Mouse (Mus musculus) stomach, postnatal 0 days (tissue): Measurements from ENCODE around the gene C8g. TPM values are rescaled to one million over a fixed set of nuclear protein-coding genes. Genes with fewer than 3 reads are reported as not detected.

ENCODE experiments used
- ATAC-seq: fragments of 200-750 bp; cut with Nextera tagmentation; 2 replicates; pipeline ENCODE4 v1.8.0; 2017; ENCODE audit not compliant: low FRiP score, low TSS enrichment
- DNase-seq: peaks from one replicate; pipeline ENCODE4 v3.0.0-alpha.2; 2016; ENCODE audit warnings: low spot score
- H3K27ac ChIP-seq: fragments of 300-500 bp; sonication (generic); replicated peaks from 2 replicates; pipeline ENCODE4 v1.5.1; 2014; ENCODE audit warnings: mild to moderate bottlenecking, control low read depth
- H3K27me3 ChIP-seq: fragments of 300-500 bp; sonication (generic); 2 replicates; pipeline ENCODE4 v1.6.1; 2014; ENCODE audit warnings: low read length; ENCODE audit not compliant: control insufficient read depth, insufficient read depth
- H3K36me3 ChIP-seq: fragments of 300-500 bp; sonication (generic); 2 replicates; pipeline ENCODE4 v1.6.1; 2014; ENCODE audit warnings: low read length, mixed read lengths; ENCODE audit not compliant: control insufficient read depth, insufficient read depth
- H3K4me1 ChIP-seq: fragments of 300-500 bp; sonication (generic); replicated peaks from 2 replicates; pipeline ENCODE4 v1.6.1; 2014; ENCODE audit warnings: antibody characterized with exemption; ENCODE audit not compliant: control insufficient read depth, insufficient read depth
- H3K4me2 ChIP-seq: fragments of 300-500 bp; sonication (generic); replicated peaks from 2 replicates; pipeline ENCODE4 v1.6.1; 2014; ENCODE audit warnings: low read depth, mild to moderate bottlenecking, control low read depth, moderate library complexity
- H3K4me3 ChIP-seq: fragments of 300-500 bp; sonication (generic); 2 replicates; pipeline ENCODE4 v1.5.1; 2014; ENCODE audit warnings: low read depth, low read length, control low read depth
- H3K9ac ChIP-seq: fragments of 300-500 bp; sonication (generic); 2 replicates; pipeline ENCODE4 v1.6.1; 2014; ENCODE audit warnings: mild to moderate bottlenecking, low read length, control low read depth, mixed read lengths
- H3K9me3 ChIP-seq: fragments of 300-500 bp; sonication (generic); 2 replicates; pipeline ENCODE4 v1.6.1; 2016; ENCODE audit warnings: low read length; ENCODE audit not compliant: control insufficient read depth
- CTCF ChIP-seq: IDR thresholded peaks from 2 replicates; pipeline ENCODE4 v1.5.1; 2016; ENCODE audit warnings: antibody characterized with exemption, low read depth, mild to moderate bottlenecking, moderate library complexity
- EP300 ChIP-seq: optimal IDR thresholded peaks from 2 replicates; pipeline ENCODE3; 2016; ENCODE audit warnings: antibody characterized with exemption
- WGBS: fragments of 180-500 bp; shearing (Covaris S2); extraction: QIAGEN DNeasy Blood & Tissue Kit; methylation state at CpG from one replicate; pipeline ENCODE4 v1.1.7; 2014; 5-methylcytosine and 5-hydroxymethylcytosine counted together
- polyA plus RNA-seq: library from polyadenylated mRNA; unstranded; fragments of >200 nt; fragmentation: Nextera tagmentation; extraction: Ambion mirVana; gene quantifications from 2 replicates; pipeline ENCODE4 v1.2.1, GENCODE M21; 2015

Gene C8g
- polyA plus RNA-seq, 1 experiment from 2014 or later = 2.8 TPM

GRCm38 (mm10) chr2:25505000-25505399, 3.5 kb upstream of the C8g start:
- no peak overlapping the region for H3K27ac ChIP-seq
- no peak overlapping the region for H3K4me2 ChIP-seq
- 0 out of 2 replicates have a peak, but pooled peaks cover 10% of the 10 kb centered on the region for H3K4me1 ChIP-seq
- no peak overlapping the region for H3K9ac ChIP-seq
- WGBS = 95% methylated on average over 1 of the region's 1 CpGs
- TF ChIP-seq CTCF = no peak
- no peak for TF ChIP-seq EP300
- no peak overlapping the region for H3K4me3 ChIP-seq
- ATAC-seq (no peak), DNase-seq (no peak)
- H3K27me3 ChIP-seq = no peaks in the 10 kb centered on the region
- peaks cover 7% of the 10 kb centered on the region; the same call in 1 of the 2 replicates for H3K36me3 ChIP-seq
- no peaks in the 10 kb centered on the region for H3K9me3 ChIP-seq

GRCm38 (mm10) chr2:25504538-25504937, 3.0 kb upstream of the C8g start:
- Histone ChIP-seq H3K9me3 (no peaks in the 10 kb centered on the region), H3K36me3 (peaks cover 7% of the 10 kb centered on the region; the same call in 1 of the 2 replicates), H3K4me3 (no peak overlapping the region), H3K27me3 (no peaks in the 10 kb centered on the region), H3K4me2 (no peak overlapping the region), H3K4me1 (0 out of 2 replicates have a peak, but pooled peaks cover 10% of the 10 kb centered on the region), H3K9ac (no peak overlapping the region), H3K27ac (no peak overlapping the region)
- 80% methylated on average over 19 of the region's 19 CpGs for WGBS
- no peak for DNase-seq
- TF ChIP-seq CTCF (no peak), EP300 (no peak)
- no peak for ATAC-seq

GRCm38 (mm10) chr2:25502726-25503125, 1.2 kb upstream of the C8g start:
- no peaks in the 10 kb centered on the region for H3K9me3 ChIP-seq
- peaks cover 7% of the 10 kb centered on the region; the same call in 1 of the 2 replicates for H3K36me3 ChIP-seq
- ATAC-seq (peak; percentile 68), DNase-seq (peak; percentile 60)
- 61% methylated on average over 3 of the region's 3 CpGs for WGBS
- no peak overlapping the region for H3K4me2 ChIP-seq
- H3K4me1 ChIP-seq = 0 out of 2 replicates have a peak, but pooled peaks cover 10% of the 10 kb centered on the region
- H3K27me3 ChIP-seq = no peaks in the 10 kb centered on the region
- TF ChIP-seq EP300 (peak; percentile 41), CTCF (no peak)
- no peak overlapping the region for H3K4me3 ChIP-seq
- H3K27ac ChIP-seq = peak overlapping the region; percentile 86
- H3K9ac ChIP-seq = no peak overlapping the region; the same call in 1 of the 2 replicates

- Histone ChIP-seq H3K4me3 (peak within 1 kb of the TSS; percentile 84), H3K4me1 (0 out of 2 replicates have a peak, but pooled peaks cover 10% of the 10 kb centered on the region), H3K36me3 (peaks cover 7% of the 10 kb centered on the region; the same call in 1 of the 2 replicates), H3K27me3 (no peaks in the 10 kb centered on the region), H3K4me2 (peak within 1 kb of the TSS; percentile 89), H3K27ac (peak within 1 kb of the TSS; percentile 86), H3K9ac (peak within 1 kb of the TSS; percentile 97), H3K9me3 (no peaks in the 10 kb centered on the region)
- DNase-seq (peak; percentile 97), ATAC-seq (peak; percentile 84)
- TF ChIP-seq CTCF = no peak
- no peak for TF ChIP-seq EP300
- 0% methylated on average over 41 of the region's 44 CpGs for WGBS
Measured at GRCm38 (mm10) chr2:25500576-25501405, 728 bp downstream of the C8g start, which contains the start of gene Fbxw5. Fbxw5 (plus strand) TSS chr2:25500750.

- TF ChIP-seq EP300 (no peak), CTCF (no peak)
- H3K9me3 ChIP-seq = no peaks in the 10 kb centered on the region
- no peaks in the 10 kb centered on the region for H3K27me3 ChIP-seq
- H3K4me1 ChIP-seq = 0 out of 2 replicates have a peak, but pooled peaks cover 10% of the 10 kb centered on the region
- H3K27ac ChIP-seq = no peak overlapping the region; the same call in 1 of the 2 replicates
- peak overlapping the region; percentile 50 for H3K4me2 ChIP-seq
- ATAC-seq (peak; percentile 2; the same call in 1 of the 2 replicates), DNase-seq (no peak)
- H3K9ac ChIP-seq = peak overlapping the region; percentile 45
- WGBS = 69% methylated on average over 6 of the region's 6 CpGs
- peak overlapping the region; percentile 84; the same call in 1 of the 2 replicates for H3K4me3 ChIP-seq
- H3K36me3 ChIP-seq = peaks cover 2% of the 10 kb centered on the region; the same call in 1 of the 2 replicates
Measured at GRCm38 (mm10) chr2:25500071-25500575, 1.4 kb downstream of the C8g start.
